Mouse (Mus musculus) kidney, adult 2 months (tissue): ENCODE measurements at regions not wholly inside any gene's neighbourhood (a gene's known extent, or its start where the extent isn't known, plus 50 kb on each side); places are given as distances from the start of the nearest gene placed in this dataset.

Experiments used
- CTCF ChIP-seq: fragments of 200-500 bp; conservative IDR thresholded peaks from 2 replicates; pipeline ENCODE4 v1.5.1; 2011; ENCODE audit warnings: low read depth, mild to moderate bottlenecking, control low read depth, low read length, moderate library complexity, mixed read lengths; ENCODE audit not compliant: insufficient read depth, insufficient read length
- POLR2A ChIP-seq: fragments of 200-500 bp; IDR thresholded peaks from one replicate; pipeline ENCODE4 v1.6.1; 2011; ENCODE audit warnings: low read depth, low read length, control low read depth

GRCm38 (mm10) chr3:35560425-35560824, 193.5 kb upstream of the Atp11b start:
- TF ChIP-seq CTCF (no peak), POLR2A (no peak)
